Comparison of ENCODE assay signal across 8 mouse cellular contexts in genomic region chr6:85477366-85477917, GRCm38 (mm10). TPM values are rescaled to one million over a fixed set of nuclear protein-coding genes. Genes with fewer than 3 reads are reported as not detected.
A peak's percentile ranks its signal among the peaks of the same experiment; 100 is the strongest.
DNase-seq lines count a peak whose midpoint lies in the region; ATAC-seq lines count a peak whose summit lies in the region.
"Had no signal": no experiment of that assay in that cellular context is flagged by ENCODE, and none has a peak within 500 bp of the region (broad histone marks: within the 10 kb centered on the region; RNA-seq: fewer than 3 reads in every experiment).

No protein-coding gene starts in this region.

- no peak overlapping the region for H3K9ac ChIP-seq in kidney, embryonic 14.5 days (ENCODE audit: low read depth, low read length)
- H3K9ac ChIP-seq in forebrain, embryonic 12.5 days: no peak overlapping the region

- H3K27me3 ChIP-seq in kidney, embryonic 14.5 days (ENCODE audit: control insufficient read depth, insufficient read depth, low read length): peaks cover 10% of the 10 kb centered on the region; the same call in 1 of the 2 replicates
- peaks cover 15% of the 10 kb centered on the region for H3K27me3 ChIP-seq in forebrain, embryonic 12.5 days
- H3K27me3 ChIP-seq in midbrain, embryonic 10.5 days (ENCODE audit: low read depth, poor library complexity, severe bottlenecking): peaks cover 45% of the 10 kb centered on the region

- no peaks in the 10 kb centered on the region for H3K9me3 ChIP-seq in kidney, embryonic 14.5 days (ENCODE audit: control insufficient read depth, low read length)
- H3K9me3 ChIP-seq in forebrain, embryonic 12.5 days: no peaks in the 10 kb centered on the region
- H3K9me3 ChIP-seq in midbrain, embryonic 10.5 days (replicated peaks): no peaks in the 10 kb centered on the region

- H3K4me1 ChIP-seq in kidney, embryonic 14.5 days (ENCODE audit: control insufficient read depth, insufficient read depth, low read length): no peaks in the 10 kb centered on the region
- no peaks in the 10 kb centered on the region for H3K4me1 ChIP-seq in forebrain, embryonic 12.5 days
- H3K4me1 ChIP-seq in midbrain, embryonic 10.5 days: 0 out of 2 replicates have a peak, but pooled peaks cover 7% of the 10 kb centered on the region

- H3K36me3 ChIP-seq in kidney, embryonic 14.5 days (ENCODE audit: control insufficient read depth, insufficient read depth, low read length): no peaks in the 10 kb centered on the region
- H3K36me3 ChIP-seq in forebrain, embryonic 12.5 days (replicated peaks): no peaks in the 10 kb centered on the region
- 0 out of 2 replicates have a peak, but pooled peaks cover 2% of the 10 kb centered on the region for H3K36me3 ChIP-seq in midbrain, embryonic 10.5 days

- H3K27ac ChIP-seq in kidney, embryonic 14.5 days (ENCODE audit: low read depth, low read length): no peak overlapping the region
- H3K27ac ChIP-seq in forebrain, embryonic 12.5 days: no peak overlapping the region
- no peak overlapping the region for H3K27ac ChIP-seq in midbrain, embryonic 10.5 days (replicated peaks)

- WGBS in kidney, embryonic 14.5 days: 33% methylated on average over 10 of the region's 10 CpGs
- WGBS in forebrain, embryonic 12.5 days: 35% methylated on average over 10 of the region's 10 CpGs
- 45% methylated on average over 10 of the region's 10 CpGs for WGBS in midbrain, embryonic 10.5 days

- H3K4me2 ChIP-seq in kidney, embryonic 14.5 days (replicated peaks; ENCODE audit: low read depth, low read length): no peak overlapping the region
- no peak overlapping the region for H3K4me2 ChIP-seq in forebrain, embryonic 12.5 days

- H3K4me3 ChIP-seq in kidney, embryonic 14.5 days (ENCODE audit: low read length): no peak overlapping the region
- H3K4me3 ChIP-seq in forebrain, embryonic 12.5 days (replicated peaks): no peak overlapping the region
- no peak overlapping the region for H3K4me3 ChIP-seq in midbrain, embryonic 10.5 days

- peak; percentile 60 to 67 for DNase-seq in kidney, postnatal 4 days
- DNase-seq in WW6 (ENCODE audit: low read depth, low spot score): peak; percentile 65
- peak; percentile 33 for DNase-seq in midbrain, embryonic 10.5 days (ENCODE audit: low spot score)
- DNase-seq in frontal cortex, postnatal 10 days (ENCODE audit: low spot score in 2 of 2): no peak
- DNase-seq in urinary bladder, adult 18-20 months (ENCODE audit: low spot score in 2 of 2): no peak

- ATAC-seq in kidney, embryonic 14.5 days (ENCODE audit: low FRiP score, low TSS enrichment): no peak
- ATAC-seq in forebrain, embryonic 12.5 days (ENCODE audit: low FRiP score): 0 out of 2 replicates have a peak, but pooled peaks have one; percentile 23

RNA-seq across cellular contexts. Expression of gene Fbxo41, which starts 25.4 kb away (rescaled TPM):
- 0.05 and 0.13 TPM in 2 replicates for polyA plus RNA-seq in kidney, embryonic 14.5 days (2014; fragmentation: Nextera tagmentation; extraction: Ambion mirVana)
- 1.9 and 2.6 TPM in 2 replicates for polyA plus RNA-seq in forebrain, embryonic 12.5 days (2016; fragmentation: Nextera tagmentation; extraction: Ambion mirVana)
- polyA plus RNA-seq in midbrain, embryonic 10.5 days (2016; fragmentation: Nextera tagmentation; extraction: Ambion mirVana): 0.68 and 0.79 TPM in 2 replicates
- polyA plus RNA-seq: heart, embryonic 16.5 days had no signal

RNA-seq across cellular contexts. Expression of gene Pradc1, which starts 25.7 kb away (rescaled TPM):
- 23.3 and 37.8 TPM in 2 replicates for polyA plus RNA-seq in kidney, embryonic 14.5 days (2014; fragmentation: Nextera tagmentation; extraction: Ambion mirVana)
- 33.0 and 34.0 TPM in 2 replicates for polyA plus RNA-seq in forebrain, embryonic 12.5 days (2016; fragmentation: Nextera tagmentation; extraction: Ambion mirVana)
- polyA plus RNA-seq in midbrain, embryonic 10.5 days (2016; fragmentation: Nextera tagmentation; extraction: Ambion mirVana): 42.8 and 44.9 TPM in 2 replicates

RNA-seq across cellular contexts. Expression of gene Cct7, which starts 26.1 kb away (rescaled TPM):
- 545 and 576 TPM in 2 replicates for polyA plus RNA-seq in kidney, embryonic 14.5 days (2014; fragmentation: Nextera tagmentation; extraction: Ambion mirVana)
- 610 and 617 TPM in 2 replicates for polyA plus RNA-seq in forebrain, embryonic 12.5 days (2016; fragmentation: Nextera tagmentation; extraction: Ambion mirVana)
- polyA plus RNA-seq in midbrain, embryonic 10.5 days (2016; fragmentation: Nextera tagmentation; extraction: Ambion mirVana): 700 and 751 TPM in 2 replicates

RNA-seq across cellular contexts. Expression of gene Egr4, which starts 35.9 kb away (rescaled TPM):
- polyA plus RNA-seq in kidney, embryonic 14.5 days (2014; fragmentation: Nextera tagmentation; extraction: Ambion mirVana): not detected in 2 replicates
- not detected in 2 replicates for polyA plus RNA-seq in forebrain, embryonic 12.5 days (2016; fragmentation: Nextera tagmentation; extraction: Ambion mirVana)
- polyA plus RNA-seq in midbrain, embryonic 10.5 days (2016; fragmentation: Nextera tagmentation; extraction: Ambion mirVana): 0.06 TPM in 1 of 2 replicates, not detected in the other
- polyA plus RNA-seq: heart, embryonic 16.5 days had no signal

RNA-seq across cellular contexts. Expression of gene Smyd5, which starts 45.7 kb away (rescaled TPM):
- 54.8 and 68.4 TPM in 2 replicates for polyA plus RNA-seq in kidney, embryonic 14.5 days (2014; fragmentation: Nextera tagmentation; extraction: Ambion mirVana)
- polyA plus RNA-seq in forebrain, embryonic 12.5 days (2016; fragmentation: Nextera tagmentation; extraction: Ambion mirVana): 49.8 and 51.5 TPM in 2 replicates
- 75.6 and 83.9 TPM in 2 replicates for polyA plus RNA-seq in midbrain, embryonic 10.5 days (2016; fragmentation: Nextera tagmentation; extraction: Ambion mirVana)

Comparison
In these comparisons a context has a peak if more than half of its experiments do, and no peak if none do; other contexts are left out.
1. DNase-seq: peak in kidney, postnatal 4 days (2 of 2), WW6 (single experiment) and midbrain, embryonic 10.5 days (single experiment); none in frontal cortex, postnatal 10 days (0 of 2) and urinary bladder, adult 18-20 months (0 of 2).